Mouse (Mus musculus): ENCODE measurements around the gene Ets1. TPM values are rescaled to one million over a fixed set of nuclear protein-coding genes. Genes with fewer than 3 reads are reported as not detected.

The Ets1 gene
- total and polyA plus RNA-seq, 3 experiments, result 10.0 to 23.5 (median 19.8) TPM

GRCm38 (mm10) chr9:32700091-32700905 lies 64.3 kb downstream of the Ets1 start:
- no peaks in the 10 kb centered on the region for H3K27me3 ChIP-seq (replicated peaks)
- no peaks in the 10 kb centered on the region for H3K79me2 ChIP-seq (replicated peaks; ENCODE audit: control insufficient read depth, extremely low read depth, insufficient read depth, poor library complexity, severe bottlenecking)
- no peak for DNase-seq (ENCODE audit: extremely low read depth)
- TF ChIP-seq NRF1 (IDR thresholded peaks at IDR 0.05; ENCODE audit: low read depth, low read length), result no peak
- TF ChIP-seq ELF1 (IDR thresholded peaks at IDR 0.05; ENCODE audit: low read depth, low read length), result no peak
- TF ChIP-seq RCOR1 (conservative IDR thresholded peaks at IDR 0.05; ENCODE audit: low read depth, low read length), result no peak
- TF ChIP-seq MEF2A (IDR thresholded peaks at IDR 0.05; ENCODE audit: borderline replicate concordance, low read depth, low read length), result no peak
- no peak for TF ChIP-seq POLR2AphosphoS2 (IDR thresholded peaks at IDR 0.05; ENCODE audit: low read depth, low read length)
- TF ChIP-seq MYC (IDR thresholded peaks at IDR 0.05; ENCODE audit: low read depth, low read length), result no peak
- TF ChIP-seq NELFE (IDR thresholded peaks at IDR 0.05; ENCODE audit: low read depth, low read length), result no peak
- H3K9me3 ChIP-seq (replicated peaks; ENCODE audit: low read length), result no peaks in the 10 kb centered on the region
- in situ Hi-C loops (cut with MboI; ENCODE audit: low pct_ligation_motif_present, low pct_unique_long_range_greater_than_20kb, low sequenced_read_pairs), result loop anchor here (25.0 kb wide), 1 partner anchor 237 kb away; no protein-coding TSS in a partner anchor
- H3K4me3 ChIP-seq (replicated peaks in 1 of 3; ENCODE audit: low read depth in 2 of 3, low read length in 2 of 3, poor library complexity in 1 of 3), result no peak overlapping the region
- H3K4me1 ChIP-seq (ENCODE audit: control insufficient read depth in 1 of 2, insufficient read depth in 2 of 2), result peaks cover 0 to 59% of the 10 kb centered on the region in 2 experiments; a peak in 2 of 4 replicates
- dilution Hi-C loops (cut with MboI; ENCODE audit: extremely low pct_ligation_motif_present, extremely low pct_unique_long_range_greater_than_20kb, low sequenced_read_pairs), result no loop called here
- H3K36me3 ChIP-seq (replicated peaks in 1 of 2; ENCODE audit: control insufficient read depth in 1 of 2, insufficient read depth in 1 of 2, low read length in 1 of 2), result peaks cover 0 to 27% of the 10 kb centered on the region in 2 experiments
- no peak overlapping the region for H3K27ac ChIP-seq (ENCODE audit: insufficient read depth, low read depth)
- no peak overlapping the region for H3K9ac ChIP-seq (ENCODE audit: insufficient read depth, low read depth)
- H3K4me2 ChIP-seq (ENCODE audit: insufficient read depth, low read depth, poor library complexity, severe bottlenecking), result no peak overlapping the region

- H3K36me3 ChIP-seq (replicated peaks in 1 of 2; ENCODE audit: control insufficient read depth in 1 of 2, insufficient read depth in 1 of 2, low read length in 1 of 2), result peaks cover 0 to 37% of the 10 kb centered on the region in 2 experiments
- no peak overlapping the region for H3K9ac ChIP-seq (ENCODE audit: insufficient read depth, low read depth)
- no peaks in the 10 kb centered on the region for H3K27me3 ChIP-seq (replicated peaks)
- H3K27ac ChIP-seq (ENCODE audit: insufficient read depth, low read depth), result no peak overlapping the region
- peaks cover 3 to 69% of the 10 kb centered on the region in 2 experiments; a peak in 3 of 4 replicates for H3K4me1 ChIP-seq (ENCODE audit: control insufficient read depth in 1 of 2, insufficient read depth in 2 of 2)
- H3K9me3 ChIP-seq (replicated peaks; ENCODE audit: low read length), result no peaks in the 10 kb centered on the region
- TF ChIP-seq POLR2AphosphoS2 (IDR thresholded peaks at IDR 0.05; ENCODE audit: low read depth, low read length) (no peak), ZMIZ1 (IDR thresholded peaks at IDR 0.05; ENCODE audit: low read depth, low read length) (no peak), ZNF384 (IDR thresholded peaks at IDR 0.05; ENCODE audit: low read depth, low read length) (no peak)
- no peak for DNase-seq (ENCODE audit: extremely low read depth)
- no peak overlapping the region for H3K4me2 ChIP-seq (ENCODE audit: insufficient read depth, low read depth, poor library complexity, severe bottlenecking)
- no peak overlapping the region for H3K4me3 ChIP-seq (replicated peaks in 1 of 3; ENCODE audit: low read depth in 2 of 3, low read length in 2 of 3, poor library complexity in 1 of 3)
- dilution Hi-C loops (cut with MboI; ENCODE audit: extremely low pct_ligation_motif_present, extremely low pct_unique_long_range_greater_than_20kb, low sequenced_read_pairs), result no loop called here
- H3K79me2 ChIP-seq (replicated peaks; ENCODE audit: control insufficient read depth, extremely low read depth, insufficient read depth, poor library complexity, severe bottlenecking), result no peaks in the 10 kb centered on the region
- in situ Hi-C loops (cut with MboI; ENCODE audit: low pct_ligation_motif_present, low pct_unique_long_range_greater_than_20kb, low sequenced_read_pairs), result loop anchor here (25.0 kb wide), 1 partner anchor 236 kb away; no protein-coding TSS in a partner anchor
Observed at GRCm38 (mm10) chr9:32701126-32701997, 65.3 kb downstream of the Ets1 start.

Data from CH12.LX (cell line).